ENCODE assay signal across 8 mouse cellular contexts in the genomic region with DNA sequence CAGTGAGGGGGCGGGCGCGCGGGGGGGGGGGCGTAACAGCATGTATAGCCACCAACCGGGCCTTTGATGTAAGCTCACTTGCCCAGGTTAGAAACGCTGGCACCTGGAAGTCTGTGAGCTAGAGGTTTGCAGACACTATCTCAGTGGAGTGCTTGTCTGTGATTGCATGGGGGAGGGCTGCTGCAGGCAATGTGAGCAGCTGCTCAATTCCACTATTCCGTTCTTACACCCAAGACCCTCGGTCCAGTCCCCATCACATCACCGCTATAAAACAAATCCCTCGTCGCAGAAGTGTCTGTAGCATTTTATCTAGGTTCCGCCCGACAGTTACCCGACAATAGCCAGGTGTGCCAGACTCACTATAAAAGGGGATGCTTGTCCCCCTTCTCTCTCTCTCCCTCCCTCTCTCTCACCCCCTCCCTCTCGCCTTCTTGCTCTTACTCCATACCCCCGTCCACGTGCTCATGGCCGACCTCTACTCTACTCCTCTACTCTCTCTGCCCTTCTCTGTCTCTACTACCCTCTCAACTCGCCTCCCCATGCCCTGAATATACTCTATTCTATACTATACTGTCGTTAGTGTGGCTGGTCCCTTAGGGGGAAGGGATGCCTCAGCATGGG.
A peak's percentile ranks its signal among the peaks of the same experiment; 100 is the strongest.
DNase-seq lines count a peak whose midpoint lies in the region; ATAC-seq lines count a peak whose summit lies in the region.

No protein-coding gene starts in this region.

- H3K9ac ChIP-seq in kidney, embryonic 15.5 days: no peak overlapping the region
- H3K9ac ChIP-seq in embryonic facial prominence, embryonic 12.5 days: peak overlapping the region; percentile 30; the same call in 1 of the 2 replicates
- peak overlapping the region; percentile 29; the same call in 1 of the 2 replicates for H3K9ac ChIP-seq in midbrain, embryonic 15.5 days

- peak overlapping the region; percentile 46 for H3K4me3 ChIP-seq in kidney, embryonic 15.5 days (replicated peaks)
- H3K4me3 ChIP-seq in embryonic facial prominence, embryonic 12.5 days: peak overlapping the region; percentile 35
- H3K4me3 ChIP-seq in midbrain, embryonic 15.5 days: peak overlapping the region; percentile 43

- H3K36me3 ChIP-seq in kidney, embryonic 15.5 days: no peaks in the 10 kb centered on the region
- H3K36me3 ChIP-seq in embryonic facial prominence, embryonic 12.5 days: no peaks in the 10 kb centered on the region
- no peaks in the 10 kb centered on the region for H3K36me3 ChIP-seq in midbrain, embryonic 15.5 days (replicated peaks)

- ATAC-seq in kidney, embryonic 15.5 days (replicated peaks; ENCODE audit: low FRiP score): peak; percentile 42
- ATAC-seq in embryonic facial prominence, embryonic 12.5 days (ENCODE audit: insufficient number of reproducible peaks, insufficient read depth, low FRiP score, low TSS enrichment): peak; percentile 43
- peak; percentile 68 for ATAC-seq in midbrain, embryonic 15.5 days (replicated peaks)
- ATAC-seq in megakaryocyte progenitor cell, adult 5-6 weeks (replicated peaks; ENCODE audit: poor library complexity): no peak

- peak overlapping the region; percentile 93 for H3K27ac ChIP-seq in kidney, embryonic 15.5 days
- H3K27ac ChIP-seq in embryonic facial prominence, embryonic 12.5 days: peak overlapping the region; percentile 93
- peak overlapping the region; percentile 94 for H3K27ac ChIP-seq in midbrain, embryonic 15.5 days

- DNase-seq in kidney, adult 11 months: no peak
- peak; percentile 32 for DNase-seq in MN1 (ENCODE audit: low spot score)
- peak; percentile 3 for DNase-seq in layer of hippocampus, adult 9-11 months
- no peak for DNase-seq in urinary bladder, postnatal 10 days (ENCODE audit: low spot score)

- H3K9me3 ChIP-seq in kidney, embryonic 15.5 days (replicated peaks): no peaks in the 10 kb centered on the region
- no peaks in the 10 kb centered on the region for H3K9me3 ChIP-seq in embryonic facial prominence, embryonic 12.5 days
- H3K9me3 ChIP-seq in midbrain, embryonic 15.5 days: no peaks in the 10 kb centered on the region

- H3K4me2 ChIP-seq in kidney, embryonic 15.5 days: peak overlapping the region; percentile 62
- peak overlapping the region; percentile 48 for H3K4me2 ChIP-seq in embryonic facial prominence, embryonic 12.5 days (replicated peaks)
- peak overlapping the region; percentile 61 for H3K4me2 ChIP-seq in midbrain, embryonic 15.5 days

- 13% methylated on average over 21 of the region's 21 CpGs for WGBS in kidney, embryonic 15.5 days
- 7% methylated on average over 19 of the region's 21 CpGs for WGBS in embryonic facial prominence, embryonic 12.5 days
- 12% methylated on average over 21 of the region's 21 CpGs for WGBS in midbrain, embryonic 15.5 days

- peaks cover 36% of the 10 kb centered on the region for H3K27me3 ChIP-seq in kidney, embryonic 15.5 days
- H3K27me3 ChIP-seq in embryonic facial prominence, embryonic 12.5 days: peaks cover 8% of the 10 kb centered on the region
- peaks cover 5% of the 10 kb centered on the region; the same call in 1 of the 2 replicates for H3K27me3 ChIP-seq in midbrain, embryonic 15.5 days (replicated peaks)

- peaks cover 24% of the 10 kb centered on the region for H3K4me1 ChIP-seq in kidney, embryonic 15.5 days
- H3K4me1 ChIP-seq in embryonic facial prominence, embryonic 12.5 days: peaks cover 6% of the 10 kb centered on the region
- peaks cover 19% of the 10 kb centered on the region for H3K4me1 ChIP-seq in midbrain, embryonic 15.5 days

Comparison
In these comparisons a context has a peak if more than half of its experiments do, and no peak if none do; other contexts are left out.
1. DNase-seq: peak in MN1 (single experiment) and layer of hippocampus, adult 9-11 months (single experiment); none in kidney, adult 11 months (single experiment) and urinary bladder, postnatal 10 days (single experiment).
2. Peak in every context shown above with its lines, with median percentiles within 50 percentile points of each other: H3K27ac ChIP-seq, H3K4me2 ChIP-seq and H3K4me3 ChIP-seq.